Mouse (Mus musculus) urinary bladder, adult 2 months (tissue): ENCODE data around the gene Zdhhc3. TPM values are rescaled to one million over a fixed set of nuclear protein-coding genes. Genes with fewer than 3 reads are reported as not detected.

Experiments
- DNase-seq: peaks from one replicate; pipeline ENCODE4 v3.0.0; 2022; ENCODE audit warnings: low spot score
- polyA plus RNA-seq: library from polyadenylated mRNA; depleted of rRNA; stranded (reverse); fragments of >200 nt; gene quantifications from 2 replicates; pipeline ENCODE4 v1.2.3, GENCODE M21; 2012

The Zdhhc3 gene
- polyA plus RNA-seq, 1 experiment, result 55.8 TPM

- no peak for DNase-seq
Observed at GRCm38 (mm10) chr9:123115566-123115965, 2.6 kb upstream of the Zdhhc3 start.

DNA sequence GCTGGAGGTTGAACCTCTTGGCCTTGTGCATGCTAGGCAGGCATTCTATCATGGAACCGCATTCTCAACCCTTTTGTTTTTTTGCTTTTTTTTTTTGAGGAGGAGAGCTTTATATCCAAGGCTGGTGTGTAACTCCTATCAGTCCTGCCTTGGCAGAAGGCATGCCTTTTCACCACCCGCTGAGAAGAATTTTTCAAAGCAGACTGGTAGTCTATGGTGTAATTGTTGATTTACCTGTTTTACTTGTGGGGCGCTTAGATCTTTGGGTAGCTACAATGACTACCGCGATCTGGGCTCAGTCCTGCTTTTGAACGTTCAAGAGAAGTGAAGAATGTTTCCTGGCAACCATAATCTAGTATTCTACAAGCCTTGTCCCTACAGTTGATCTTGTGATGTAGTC is 926 bp upstream of the Zdhhc3 start:
- DNase-seq, result no peak

GRCm38 (mm10) chr9:123111751-123112221 is 1.2 kb downstream of the Zdhhc3 start:
- DNase-seq, result no peak

DNA sequence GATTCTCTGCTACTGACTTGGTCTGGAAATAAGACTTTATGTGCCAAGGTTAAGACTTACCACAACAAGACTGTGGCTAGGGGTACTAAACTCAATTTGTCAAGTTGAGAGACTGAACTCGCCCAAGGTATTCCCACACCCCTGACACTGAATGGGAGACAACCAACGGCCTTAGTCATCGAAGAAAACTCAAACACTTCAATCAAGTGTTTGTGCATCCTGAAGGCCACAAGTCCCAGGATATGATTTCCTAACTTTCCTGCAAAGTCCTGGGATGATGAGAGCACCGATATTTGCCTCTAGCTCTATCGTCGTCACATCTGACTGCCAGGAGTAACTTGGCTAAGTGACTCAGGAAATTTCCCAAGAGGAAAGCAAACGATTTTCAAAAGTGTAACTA is 3.8 kb downstream of the Zdhhc3 start:
- no peak for DNase-seq

DNA sequence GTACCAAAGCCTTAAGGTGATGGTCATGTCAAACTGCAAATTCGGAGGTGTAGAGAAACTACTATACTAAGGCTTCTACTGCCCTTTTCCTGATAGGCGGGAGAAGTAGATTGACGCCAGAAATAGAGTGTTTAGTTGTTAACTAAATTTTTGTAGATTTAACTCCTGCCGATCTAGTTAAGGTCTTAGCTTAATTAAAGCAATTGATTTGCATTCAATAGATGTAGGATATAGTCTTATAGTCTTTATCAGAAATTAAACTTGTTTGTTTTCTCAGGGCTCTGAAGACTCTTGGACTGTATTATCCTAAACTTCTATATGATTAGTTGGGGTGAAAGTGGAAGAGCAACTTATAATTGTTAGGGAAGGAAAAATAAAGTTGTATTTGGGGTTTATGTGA is 5.8 kb downstream of the Zdhhc3 start:
- no peak for DNase-seq

DNA sequence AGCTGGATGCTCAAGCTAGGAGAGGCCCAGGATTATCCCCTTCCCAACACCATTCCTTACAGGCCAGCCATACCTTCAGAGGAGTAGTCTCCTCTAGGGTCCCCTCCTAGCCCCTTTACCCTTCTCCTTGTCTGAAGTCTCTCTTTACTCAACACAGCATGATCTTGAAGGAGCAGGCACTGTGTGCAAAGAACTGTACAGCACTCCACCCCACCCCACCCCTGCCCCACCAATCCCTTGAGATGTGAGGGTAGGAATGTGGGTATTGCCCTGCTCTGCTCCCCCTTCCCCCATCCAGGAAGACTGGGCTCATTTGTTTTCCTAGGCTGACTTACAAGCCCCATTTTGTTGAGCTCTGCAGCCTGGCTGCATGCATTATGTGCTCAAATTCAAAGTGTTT is 8.6 kb downstream of the Zdhhc3 start:
- no peak for DNase-seq

DNA sequence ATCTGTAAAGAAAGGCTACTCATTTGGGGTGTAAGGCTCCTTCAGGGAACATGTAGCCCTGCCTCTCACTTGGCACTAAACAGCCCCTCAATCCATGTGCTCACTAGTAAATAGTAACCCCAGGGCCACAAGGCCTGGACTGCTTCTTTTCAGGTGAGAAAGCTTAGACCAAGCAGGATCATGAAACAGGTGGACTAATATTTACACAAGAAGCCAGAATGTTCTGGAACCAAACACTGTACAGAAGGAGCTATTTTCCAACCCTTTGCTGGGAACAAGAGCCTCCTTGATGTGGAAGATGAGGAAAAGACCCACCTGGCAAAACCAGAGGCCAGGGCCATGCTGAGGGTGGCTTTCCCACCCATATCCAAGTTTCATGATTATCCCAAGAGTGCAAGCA is 9.6 kb downstream of the Zdhhc3 start:
- no peak for DNase-seq

- no peak for DNase-seq
Observed at GRCm38 (mm10) chr9:123099631-123100455, 13.2 kb downstream of the Zdhhc3 start.

DNA sequence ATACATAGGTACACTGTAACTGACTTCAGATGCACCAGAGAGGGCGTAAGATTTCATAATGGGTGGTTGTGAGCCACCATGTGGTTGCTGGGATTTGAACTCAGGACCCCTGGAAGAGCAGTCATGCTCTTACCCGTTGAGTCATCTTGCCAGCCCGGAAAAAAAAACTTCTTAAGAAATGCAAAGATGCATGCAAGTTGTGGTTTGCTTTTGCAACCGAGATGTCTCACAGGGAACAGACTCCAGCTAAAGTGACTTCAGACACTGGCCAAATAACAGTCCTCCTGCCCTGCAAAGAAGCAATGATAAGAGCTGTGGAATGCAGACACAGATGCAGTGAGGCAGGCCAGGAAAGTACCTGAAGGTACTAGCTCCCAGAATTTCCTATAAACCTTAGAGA is 22.2 kb downstream of the Zdhhc3 start:
- DNase-seq, result no peak

GRCm38 (mm10) chr9:123087558-123087957 is 25.4 kb downstream of the Zdhhc3 start:
- DNase-seq, result no peak

DNA sequence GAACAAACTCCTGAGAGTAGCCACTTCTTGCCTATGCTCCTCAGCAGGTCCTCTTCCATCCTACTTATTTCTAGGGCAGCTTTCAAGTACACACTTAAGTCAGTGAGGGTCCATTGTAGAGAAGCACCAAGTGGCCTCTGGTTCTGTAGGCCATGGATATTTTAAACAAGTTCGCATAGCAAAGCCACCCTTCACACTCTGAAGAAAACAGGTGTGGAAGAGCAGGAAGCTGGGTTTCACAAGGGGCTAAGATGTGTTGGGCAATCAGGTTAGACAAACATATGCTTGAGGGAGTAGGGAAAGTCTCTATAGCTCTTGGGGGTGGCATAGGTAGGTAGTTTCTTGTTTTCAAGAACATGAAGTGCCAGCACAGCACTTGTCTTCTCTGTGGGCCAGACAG is 27.6 kb downstream of the Zdhhc3 start:
- no peak for DNase-seq

GRCm38 (mm10) chr9:123080796-123081195 is 32.2 kb downstream of the Zdhhc3 start:
- DNase-seq, result no peak

DNA sequence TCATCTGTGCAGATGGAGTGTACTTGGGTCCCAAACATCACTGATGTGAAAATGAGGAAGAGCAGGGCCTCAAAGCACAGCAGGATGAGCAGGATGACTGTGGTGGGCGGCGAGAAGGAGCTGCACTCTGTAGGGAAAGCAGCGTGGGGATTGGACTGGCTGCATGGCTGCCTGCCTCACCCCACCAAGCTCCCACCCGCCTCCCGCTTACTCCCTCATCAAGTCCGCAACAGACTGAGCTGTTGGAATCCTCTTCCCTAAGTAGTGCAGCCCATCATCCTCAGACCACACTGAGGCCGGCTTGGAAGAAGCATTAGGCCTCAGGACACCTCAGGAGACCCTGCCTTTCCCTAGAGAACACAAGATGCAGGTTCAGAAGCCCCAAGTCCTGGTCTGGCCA is 32.6 kb downstream of the Zdhhc3 start:
- DNase-seq, result no peak

DNA sequence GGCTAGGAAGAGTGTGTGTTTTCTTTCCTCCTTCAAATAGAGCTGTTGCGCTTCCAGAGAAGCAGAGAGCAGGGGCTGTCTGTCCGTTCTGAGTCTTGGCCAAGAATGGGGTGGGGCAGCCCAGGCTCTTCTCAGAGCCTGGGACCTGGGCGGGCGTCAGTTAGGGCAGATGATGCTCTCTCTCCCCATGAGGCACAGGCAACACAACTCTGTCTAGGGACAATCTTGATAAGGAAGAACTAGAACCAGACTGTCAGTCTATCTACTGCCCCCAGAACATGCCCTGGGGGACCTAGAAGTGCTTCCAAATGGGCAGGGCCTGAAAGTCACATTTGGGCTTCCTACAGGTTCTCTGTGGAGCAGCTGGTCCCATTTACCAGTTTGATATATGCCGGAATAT is 33.9 kb downstream of the Zdhhc3 start:
- DNase-seq, result no peak

GRCm38 (mm10) chr9:123060172-123060571 is 52.8 kb downstream of the Zdhhc3 start:
- no peak for DNase-seq

- no peak for DNase-seq
Observed at GRCm38 (mm10) chr9:123058724-123059292, 54.2 kb downstream of the Zdhhc3 start.

GRCm38 (mm10) chr9:123047665-123048064 is 65.3 kb downstream of the Zdhhc3 start:
- DNase-seq, result no peak

GRCm38 (mm10) chr9:123034426-123034825 is 78.6 kb downstream of the Zdhhc3 start, which contains the start of gene Tgm4:
Tgm4 (plus strand) TSS chr9:123034726.
- no peak for DNase-seq

- no peak for DNase-seq
Observed at GRCm38 (mm10) chr9:123031496-123032246, 81.3 kb downstream of the Zdhhc3 start.

GRCm38 (mm10) chr9:123024201-123024600 is 88.8 kb downstream of the Zdhhc3 start:
- DNase-seq, result no peak

GRCm38 (mm10) chr9:123021636-123022379 is 91.2 kb downstream of the Zdhhc3 start:
- no peak for DNase-seq
